Mouse (Mus musculus) heart, embryonic 13.5 days (tissue): Measurements from ENCODE around the gene Mill2. TPM values are rescaled to one million over a fixed set of nuclear protein-coding genes. Genes with fewer than 3 reads are reported as not detected.
A peak's percentile ranks its signal among the peaks of the same experiment; 100 is the strongest.

ENCODE experiments used
- ATAC-seq: fragments of 200-750 bp; cut with Nextera tagmentation; 2 replicates; pipeline ENCODE4 v1.8.0; 2017; ENCODE audit warnings: moderate TSS enrichment; ENCODE audit not compliant: insufficient number of reproducible peaks, low FRiP score, low TSS enrichment; ENCODE audit errors: extremely low read depth
- H3K27ac ChIP-seq: fragments of 300-500 bp; sonication (generic); replicated peaks from 2 replicates; pipeline ENCODE4 v1.5.1; 2015; ENCODE audit warnings: moderate library complexity, mild to moderate bottlenecking, inconsistent platforms
- H3K27me3 ChIP-seq: fragments of 300-500 bp; sonication (generic); replicated peaks from 2 replicates; pipeline ENCODE4 v1.6.1; 2015; ENCODE audit warnings: mild to moderate bottlenecking, inconsistent platforms
- H3K36me3 ChIP-seq: fragments of 300-500 bp; sonication (generic); 2 replicates; pipeline ENCODE4 v1.6.1; 2015; ENCODE audit warnings: mild to moderate bottlenecking, inconsistent platforms
- H3K4me1 ChIP-seq: fragments of 300-500 bp; sonication (generic); 2 replicates; pipeline ENCODE4 v1.6.1; 2015; ENCODE audit warnings: inconsistent platforms
- H3K4me2 ChIP-seq: fragments of 300-500 bp; sonication (generic); 2 replicates; pipeline ENCODE4 v1.6.1; 2015; ENCODE audit warnings: inconsistent platforms, mild to moderate bottlenecking, moderate library complexity
- H3K4me3 ChIP-seq: fragments of 300-500 bp; sonication (generic); 2 replicates; pipeline ENCODE4 v1.5.1; 2015; ENCODE audit warnings: moderate library complexity, mild to moderate bottlenecking, inconsistent platforms
- H3K9ac ChIP-seq: fragments of 300-500 bp; sonication (generic); 2 replicates; pipeline ENCODE4 v1.6.1; 2015; ENCODE audit warnings: inconsistent platforms, mild to moderate bottlenecking, moderate library complexity
- H3K9me3 ChIP-seq: fragments of 300-500 bp; sonication (generic); 2 replicates; pipeline ENCODE4 v1.6.1; 2016; ENCODE audit warnings: inconsistent platforms
- WGBS: fragments of 180-500 bp; shearing (Covaris S2); methylation state at CpG from one replicate; pipeline ENCODE4 v1.1.7; 2015; ENCODE audit warnings: mixed read lengths; 5-methylcytosine and 5-hydroxymethylcytosine counted together
- polyA plus RNA-seq: library from polyadenylated mRNA; unstranded; fragments of >200 nt; fragmentation: Nextera tagmentation; extraction: Ambion mirVana; gene quantifications from 2 replicates; pipeline ENCODE4 v1.2.1, GENCODE M21; 2015

Mill2 gene
- polyA plus RNA-seq, 1 experiment from 2014 or later: 0.16 TPM

DNA sequence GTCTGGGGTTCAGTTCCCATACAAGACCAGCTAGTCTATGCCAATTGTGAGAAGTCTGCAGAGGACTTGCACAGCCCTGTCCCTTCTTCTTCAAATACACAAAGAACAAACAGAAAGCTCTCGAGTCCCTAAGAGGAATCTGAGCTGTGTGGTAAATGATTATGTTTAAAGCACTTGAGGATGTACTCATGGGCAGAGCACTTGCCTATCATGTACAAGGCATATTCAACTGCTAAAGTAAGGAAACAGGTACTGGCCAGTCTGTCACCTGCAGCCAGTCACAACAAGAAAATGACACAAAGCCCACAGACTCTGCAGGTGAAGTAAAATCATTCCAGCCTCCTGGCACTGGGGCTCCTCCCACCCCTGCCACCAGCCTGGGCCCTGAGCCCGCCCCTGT, 60.7 kb downstream of the Mill2 start:
- Histone ChIP-seq H3K9ac (no peak overlapping the region), H3K4me3 (no peak overlapping the region), H3K27ac (no peak overlapping the region), H3K9me3 (no peaks in the 10 kb centered on the region), H3K4me2 (no peak overlapping the region), H3K4me1 (no peaks in the 10 kb centered on the region), H3K27me3 (no peaks in the 10 kb centered on the region), H3K36me3 (peaks cover 68% of the 10 kb centered on the region)
- WGBS: 89% methylated on average over 2 of the region's 2 CpGs
- ATAC-seq: no peak

DNA sequence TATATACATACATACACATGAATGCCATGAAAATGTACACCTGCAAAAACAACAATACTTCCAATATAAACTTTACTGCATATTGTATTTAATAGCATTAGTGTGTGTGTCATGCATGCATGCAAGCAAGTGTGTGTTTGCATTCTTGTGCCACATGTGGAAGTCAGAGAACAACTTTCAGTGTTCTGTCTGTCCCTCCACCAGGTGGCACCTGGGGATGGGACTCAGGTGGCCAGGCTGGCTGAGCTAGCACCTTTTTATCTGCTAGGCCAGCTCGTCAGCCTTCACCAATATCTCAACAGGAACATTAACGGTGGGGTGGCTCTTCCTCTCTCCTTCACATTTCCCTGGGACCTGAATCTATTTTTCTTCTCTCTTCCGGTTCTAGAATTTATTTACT, 62.7 kb downstream of the Mill2 start:
- no peaks in the 10 kb centered on the region for H3K27me3 ChIP-seq
- no peak overlapping the region for H3K27ac ChIP-seq
- 55% methylated on average over 3 of the region's 3 CpGs for WGBS
- H3K36me3 ChIP-seq: peaks cover 68% of the 10 kb centered on the region
- no peaks in the 10 kb centered on the region for H3K9me3 ChIP-seq
- ATAC-seq: no peak
- H3K4me3 ChIP-seq: no peak overlapping the region
- 0 out of 2 replicates have a peak, but pooled peaks cover 2% of the 10 kb centered on the region for H3K4me1 ChIP-seq
- no peak overlapping the region for H3K9ac ChIP-seq
- H3K4me2 ChIP-seq: no peak overlapping the region

DNA sequence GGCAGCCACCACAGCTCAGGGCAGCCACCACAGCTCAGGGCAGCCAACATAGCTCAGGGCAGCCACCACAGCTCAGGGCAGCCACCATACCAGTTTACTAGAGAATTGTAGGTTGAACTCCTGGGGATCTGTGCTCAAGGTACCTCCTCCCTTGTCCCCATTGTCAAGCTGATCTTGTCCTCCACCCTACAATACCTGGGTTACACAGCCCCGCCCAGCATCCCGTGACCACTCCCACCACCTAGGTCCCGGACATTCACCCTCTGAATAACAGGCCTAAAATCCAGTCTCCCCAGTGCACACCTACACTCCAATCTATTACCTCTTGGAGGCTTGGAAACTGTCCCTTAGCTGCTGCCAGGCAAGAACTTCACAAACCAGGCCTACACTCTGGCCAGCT, 65.2 kb downstream of the Mill2 start:
- WGBS: 69% methylated on average over 3 of the region's 3 CpGs
- ATAC-seq: no peak

DNA sequence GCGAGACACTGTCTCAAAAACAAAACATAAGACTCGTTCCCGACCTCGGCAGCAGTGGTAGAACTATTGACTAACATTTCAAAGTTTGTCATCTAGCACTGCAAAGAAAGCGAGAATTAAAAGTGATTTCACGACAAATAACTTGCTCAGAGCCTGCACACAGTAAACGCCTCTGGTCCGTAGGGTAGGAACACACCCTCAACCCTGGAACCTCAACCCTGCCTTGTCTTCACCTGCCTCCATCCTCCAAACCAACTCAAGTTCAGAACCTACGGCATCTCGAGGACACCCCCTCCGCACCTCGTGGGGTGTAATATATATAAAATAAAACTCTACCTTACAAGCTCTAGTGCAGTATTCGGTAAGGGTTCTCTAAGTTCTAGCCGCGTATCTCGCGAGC, 70.0 kb downstream of the Mill2 start:
- Histone ChIP-seq H3K4me1 (peaks cover 28% of the 10 kb centered on the region), H3K27ac (no peak overlapping the region), H3K27me3 (no peaks in the 10 kb centered on the region), H3K4me2 (peak overlapping the region; percentile 84), H3K9ac (peak overlapping the region; percentile 90), H3K36me3 (0 out of 2 replicates have a peak, but pooled peaks cover 7% of the 10 kb centered on the region), H3K9me3 (no peaks in the 10 kb centered on the region), H3K4me3 (peak overlapping the region; percentile 90)
- WGBS: 6% methylated on average over 17 of the region's 17 CpGs
- no peak for ATAC-seq

More for the DNA sequence above, 65.2 kb downstream of the Mill2 start:
- Histone ChIP-seq H3K4me2 (no peak overlapping the region), H3K27me3 (no peaks in the 10 kb centered on the region), H3K9me3 (no peaks in the 10 kb centered on the region), H3K27ac (no peak overlapping the region), H3K36me3 (peaks cover 44% of the 10 kb centered on the region), H3K4me1 (peaks cover 22% of the 10 kb centered on the region), H3K4me3 (no peak overlapping the region), H3K9ac (no peak overlapping the region)

DNA sequence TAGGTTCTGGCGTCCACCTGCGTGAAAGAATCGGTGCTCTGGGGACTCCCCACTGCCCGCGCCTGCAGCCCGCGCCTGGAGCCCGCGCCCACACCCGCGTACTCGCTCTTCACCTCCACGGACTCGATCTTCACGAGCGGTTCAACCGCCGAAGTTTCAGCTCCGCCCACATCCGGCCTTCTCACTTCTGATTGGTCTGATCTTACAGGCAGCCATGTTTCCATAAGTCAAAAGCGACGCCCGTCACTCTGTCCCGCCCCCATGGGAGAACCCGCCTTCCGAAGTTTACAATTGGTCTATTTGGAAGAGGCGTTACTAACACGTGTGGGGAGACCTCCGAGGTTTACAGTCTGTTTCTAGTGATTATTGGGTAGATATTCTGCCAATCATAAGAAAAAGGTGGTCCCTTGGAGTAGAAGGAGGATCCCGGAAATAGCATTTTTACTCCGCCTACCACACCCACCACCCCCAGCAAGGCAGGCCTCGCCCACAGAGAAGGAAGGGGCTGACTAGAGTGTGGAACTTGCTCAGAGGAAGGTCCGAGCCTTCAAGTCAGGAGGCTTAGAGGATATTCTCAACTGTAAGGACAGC, 70.6 kb downstream of the Mill2 start, which contains the start of gene Ccdc61:
Gene Ccdc61, minus strand, starts transcription at position 175 of the 591 bp plus-strand sequence.
- peak; percentile 100 for ATAC-seq
- peaks cover 28% of the 10 kb centered on the region for H3K4me1 ChIP-seq
- no peaks in the 10 kb centered on the region for H3K9me3 ChIP-seq
- no peak within 1 kb of the TSS for H3K27ac ChIP-seq
- peak within 1 kb of the TSS; percentile 84 for H3K4me2 ChIP-seq
- under 1% methylated on average over 33 of the region's 33 CpGs for WGBS
- 0 out of 2 replicates have a peak, but pooled peaks cover 7% of the 10 kb centered on the region for H3K36me3 ChIP-seq
- H3K4me3 ChIP-seq: peak within 1 kb of the TSS; percentile 90
- H3K27me3 ChIP-seq: no peaks in the 10 kb centered on the region
- peak within 1 kb of the TSS; percentile 90 for H3K9ac ChIP-seq

Other genes starting within 250 kb of the Mill2 start
- not detected in 2 replicates for gene Psg23, start 223.5 kb upstream of the Mill2 start, polyA plus RNA-seq
- not detected in 2 replicates for gene Psg21, start 183.2 kb upstream of the Mill2 start, polyA plus RNA-seq
- not detected in 2 replicates for gene Psg20, start 153.8 kb upstream of the Mill2 start, polyA plus RNA-seq
- gene Psg22, start 121.9 kb upstream of the Mill2 start, polyA plus RNA-seq: 0.10 TPM in 1 of 2 replicates, not detected in the other
- not detected in 2 replicates for gene Psg19, start 41.4 kb upstream of the Mill2 start, polyA plus RNA-seq
- 0.09 TPM in 1 of 2 replicates, not detected in the other for gene Psg17, start 18.4 kb upstream of the Mill2 start, polyA plus RNA-seq
- gene Pglyrp1, start 31.4 kb downstream of the Mill2 start, polyA plus RNA-seq: 0.82 and 1.2 TPM in 2 replicates
- 18.2 and 23.0 TPM in 2 replicates for gene Ccdc61, start 70.4 kb downstream of the Mill2 start, polyA plus RNA-seq
- gene Nova2, start 85.9 kb downstream of the Mill2 start, polyA plus RNA-seq: 0.52 and 0.60 TPM in 2 replicates
- not detected in 2 replicates for gene Nanos2, start 147.4 kb downstream of the Mill2 start, polyA plus RNA-seq
- 1.8 and 1.9 TPM in 2 replicates for gene Mypop, start 151.3 kb downstream of the Mill2 start, polyA plus RNA-seq
- 12.4 and 12.7 TPM in 2 replicates for gene Irf2bp1, start 164.1 kb downstream of the Mill2 start, polyA plus RNA-seq
- gene Foxa3, start 183.6 kb downstream of the Mill2 start, polyA plus RNA-seq: 0.25 and 1.2 TPM in 2 replicates
- gene Sympk, start 184.4 kb downstream of the Mill2 start, polyA plus RNA-seq: 24.8 TPM in 2 replicates
- not detected in 2 replicates for gene Rsph6a, start 214.7 kb downstream of the Mill2 start, polyA plus RNA-seq
- 11.3 and 13.9 TPM in 2 replicates for gene Dmwd, start 236.3 kb downstream of the Mill2 start, polyA plus RNA-seq
- 19.3 and 20.0 TPM in 2 replicates for gene Dmpk, start 243.9 kb downstream of the Mill2 start, polyA plus RNA-seq